Mouse (Mus musculus): ENCODE data around the gene Hyal2.
"Not testable (repeated sequence)": the region's sequence is repeated elsewhere in the genome, so short reads cannot be mapped to it uniquely, and the experiment has no call there.

Gene Hyal2

DNA sequence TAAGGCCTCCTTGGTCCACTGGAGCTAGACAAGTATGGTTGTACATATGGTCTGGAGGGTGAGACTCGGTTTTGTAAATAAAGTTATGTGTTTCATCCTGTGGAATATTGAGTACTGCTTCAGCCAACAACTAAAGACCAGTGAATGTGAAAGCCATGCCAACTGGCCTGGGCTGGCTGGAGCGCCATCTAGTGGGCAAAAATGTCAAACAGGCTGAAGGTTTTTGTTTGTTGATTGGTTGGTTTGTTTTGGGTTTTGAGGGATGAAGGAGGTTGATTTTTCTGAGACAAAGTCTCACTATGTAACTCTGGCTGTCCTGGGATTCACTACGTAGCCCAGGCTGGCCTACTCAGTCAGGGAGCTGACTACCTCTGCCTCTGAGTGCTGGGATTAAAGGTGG is 22.1 kb upstream of the Hyal2 start:
- DNase-seq (ENCODE audit: low spot score), result no peak

DNA sequence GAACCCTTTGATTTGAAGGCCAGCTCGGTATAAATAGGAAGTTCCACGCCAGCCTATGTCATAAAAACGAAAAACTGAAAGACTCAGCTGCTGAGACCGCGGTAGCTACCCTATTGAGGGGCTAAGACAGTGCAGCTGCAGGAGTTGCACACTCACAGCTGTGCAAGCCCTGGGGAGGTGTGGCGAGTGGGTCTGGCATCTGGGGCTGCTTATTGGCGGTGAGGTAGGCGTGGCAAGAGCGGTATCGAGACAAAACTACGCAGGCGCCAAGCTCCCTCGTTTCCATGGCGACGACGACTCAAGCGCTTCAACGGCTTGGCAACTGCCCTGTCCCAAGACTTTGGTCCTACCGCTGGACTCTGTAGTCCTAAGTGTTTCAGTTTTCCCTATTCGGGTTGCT is 20.7 kb upstream of the Hyal2 start, which contains the start of gene Zmynd10:
Gene Zmynd10, plus strand, starts transcription at position 273 of the 400 bp plus-strand sequence.
- DNase-seq (ENCODE audit: low spot score), result no peak

DNA sequence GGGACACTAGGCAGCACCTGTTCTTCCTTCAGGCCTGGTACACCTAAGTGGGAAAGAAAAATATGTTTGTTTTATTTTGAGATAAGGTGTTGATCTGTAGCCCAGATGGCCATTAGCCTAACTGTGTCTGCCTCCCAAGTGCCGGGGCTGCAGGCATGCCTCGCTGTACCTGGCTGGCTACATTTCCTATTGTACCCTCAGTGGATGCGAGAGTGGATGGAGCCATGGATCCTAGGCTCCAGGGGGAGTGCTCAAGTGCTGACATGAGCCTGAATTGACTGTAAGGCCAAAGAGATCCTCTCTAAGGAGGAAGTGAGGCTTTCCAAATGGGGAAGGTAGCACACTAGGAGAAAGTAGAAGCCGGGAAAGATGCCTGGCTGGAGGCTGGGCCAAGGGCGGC is 19.8 kb upstream of the Hyal2 start:
- no peak for DNase-seq (ENCODE audit: low spot score)

DNA sequence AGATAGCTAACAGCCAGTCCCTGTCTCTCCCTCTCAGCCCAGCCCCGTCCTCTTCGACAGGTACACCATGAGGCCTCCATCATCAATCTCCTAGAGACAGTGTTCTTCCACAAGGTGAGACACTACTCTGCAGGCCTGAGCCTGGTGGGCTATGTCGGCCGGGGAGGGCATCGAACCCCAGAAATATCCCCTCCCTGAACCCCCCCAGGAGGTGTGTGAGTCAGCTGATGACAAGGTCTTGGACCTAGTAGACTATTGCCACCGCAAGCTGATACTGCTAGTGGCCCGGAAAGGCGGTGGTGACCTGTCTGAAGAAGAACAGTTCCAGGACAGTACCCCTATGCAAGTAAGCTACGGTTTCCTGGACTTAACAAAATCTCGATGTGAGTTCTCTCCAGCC is 18.9 kb upstream of the Hyal2 start:
- DNase-seq (ENCODE audit: low spot score), result no peak

DNA sequence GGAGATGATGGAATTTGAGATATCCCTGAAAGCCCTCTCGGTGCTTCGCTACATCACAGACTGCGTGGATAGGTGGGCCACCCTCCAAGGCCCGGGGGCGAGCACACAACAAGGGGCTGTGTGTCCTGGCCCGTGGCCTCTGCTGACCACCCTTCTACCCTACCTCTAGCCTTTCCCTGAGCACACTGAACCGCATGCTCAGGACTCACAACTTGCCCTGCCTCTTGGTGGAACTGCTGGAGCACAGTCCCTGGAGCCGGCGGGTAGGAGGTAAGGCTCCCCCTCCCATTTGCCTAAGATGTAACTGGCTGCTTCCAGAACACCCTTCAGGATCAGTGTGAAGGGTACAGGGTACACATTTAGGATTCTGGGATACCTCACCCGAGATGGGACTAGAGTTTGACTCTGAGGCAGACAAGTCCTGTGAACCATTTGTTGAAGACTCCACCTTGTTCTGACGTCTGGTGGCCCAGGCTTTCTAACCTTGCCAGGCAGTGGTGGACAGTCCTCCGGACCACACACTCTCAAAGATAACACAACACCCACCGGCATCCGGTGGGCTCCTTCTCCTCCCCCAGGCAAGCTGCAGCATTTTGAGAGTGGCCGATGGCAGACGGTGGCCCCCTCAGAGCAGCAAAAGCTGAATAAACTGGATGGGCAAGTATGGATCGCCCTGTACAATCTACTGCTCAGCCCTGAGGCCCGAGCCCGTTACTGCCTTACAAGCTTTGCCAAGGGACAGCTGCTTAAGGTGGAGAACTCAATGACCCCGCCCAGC is 18.3 kb upstream of the Hyal2 start:
- DNase-seq (ENCODE audit: low spot score), result no peak

DNA sequence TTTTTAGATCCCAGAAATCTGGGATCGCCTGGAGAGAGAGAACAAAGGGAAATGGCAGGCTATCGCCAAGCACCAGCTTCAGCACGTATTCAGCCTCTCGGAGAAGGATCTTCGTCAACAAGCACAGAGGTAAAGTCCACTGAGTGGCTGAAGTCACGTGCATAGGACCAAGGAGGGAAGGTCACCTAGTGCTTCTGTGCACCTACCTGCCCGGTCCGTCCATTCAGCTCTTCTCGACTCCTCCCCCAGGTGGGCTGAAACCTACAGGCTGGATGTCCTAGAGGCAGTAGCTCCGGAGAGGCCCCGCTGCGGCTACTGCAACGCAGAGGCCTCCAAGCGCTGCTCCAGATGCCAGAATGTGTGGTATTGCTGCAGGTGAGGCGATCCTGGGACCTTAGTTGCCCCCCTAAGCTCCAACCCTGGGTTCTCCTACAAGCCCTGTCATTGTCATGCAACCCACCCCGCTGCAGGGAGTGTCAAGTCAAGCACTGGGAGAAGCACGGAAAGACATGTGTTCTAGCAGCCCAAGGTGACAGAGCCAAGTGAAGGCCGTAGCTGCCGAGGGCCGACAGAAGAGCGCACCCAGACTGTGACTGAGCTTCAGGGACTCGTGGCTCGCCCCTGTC is 17.1 kb upstream of the Hyal2 start:
- no peak for DNase-seq (ENCODE audit: low spot score)

DNA sequence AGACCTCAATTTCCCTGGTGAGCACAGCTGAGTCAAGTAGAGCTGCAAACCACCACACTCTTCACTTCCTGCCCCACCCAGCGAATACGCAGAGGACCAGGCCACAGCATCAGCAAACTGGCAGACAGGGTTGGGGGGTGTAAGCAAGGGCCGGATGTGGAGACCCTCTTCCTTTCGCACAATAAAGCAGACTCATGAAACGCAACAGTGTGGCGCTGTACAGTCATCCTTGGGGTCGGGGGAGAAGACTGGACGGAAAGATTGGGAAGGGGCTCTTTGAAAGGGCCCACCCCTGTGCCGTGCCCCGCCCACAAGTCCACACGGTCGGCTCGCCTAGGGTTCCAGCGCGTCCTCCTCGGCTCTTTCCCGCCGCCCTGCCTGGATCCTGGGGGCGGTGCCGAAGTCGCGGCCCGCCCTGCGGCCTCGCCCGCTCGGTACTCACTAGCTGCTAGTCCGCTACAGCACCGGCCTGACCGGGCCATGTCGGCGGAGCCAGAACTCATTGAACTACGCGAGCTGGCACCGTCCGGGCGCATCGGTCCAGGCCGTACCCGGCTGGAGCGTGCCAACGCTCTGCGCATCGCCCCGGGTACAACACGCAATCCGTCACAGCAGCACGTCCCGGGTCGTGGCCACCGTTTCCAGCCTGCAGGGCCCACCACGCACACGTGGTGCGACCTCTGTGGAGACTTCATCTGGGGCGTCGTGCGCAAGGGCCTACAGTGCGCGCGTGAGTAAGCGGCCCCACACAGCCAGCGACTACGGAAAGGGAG is 16.4 kb upstream of the Hyal2 start, which contains the start of gene Rassf1:
Gene Rassf1, plus strand, starts transcription at position 439 of the 773 bp plus-strand sequence.
- no peak for DNase-seq (ENCODE audit: low spot score)

DNA sequence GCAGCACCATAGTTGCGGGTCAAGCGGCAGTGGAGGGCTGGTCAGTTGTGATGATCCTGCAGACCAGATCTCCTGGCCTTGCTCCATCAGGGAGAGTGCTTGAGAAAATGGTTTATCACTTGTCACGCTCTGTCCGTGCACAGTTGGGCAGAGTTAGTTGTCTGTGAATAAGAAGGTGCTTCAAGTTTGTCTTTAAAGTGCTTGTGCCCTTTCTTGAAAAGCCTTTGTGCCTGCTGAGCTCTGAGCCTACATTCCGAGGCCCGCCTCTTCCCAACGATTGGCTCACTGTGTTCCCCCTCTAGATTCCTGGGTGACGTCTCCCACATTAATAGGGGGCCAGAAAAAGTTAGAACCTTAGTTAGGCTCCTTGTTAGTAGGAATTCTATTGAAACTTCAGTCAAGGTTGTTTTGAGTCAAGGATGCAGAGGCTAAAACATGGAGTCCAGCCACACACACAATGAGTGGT is 15.8 kb upstream of the Hyal2 start:
- DNase-seq (ENCODE audit: low spot score), result no peak

DNA sequence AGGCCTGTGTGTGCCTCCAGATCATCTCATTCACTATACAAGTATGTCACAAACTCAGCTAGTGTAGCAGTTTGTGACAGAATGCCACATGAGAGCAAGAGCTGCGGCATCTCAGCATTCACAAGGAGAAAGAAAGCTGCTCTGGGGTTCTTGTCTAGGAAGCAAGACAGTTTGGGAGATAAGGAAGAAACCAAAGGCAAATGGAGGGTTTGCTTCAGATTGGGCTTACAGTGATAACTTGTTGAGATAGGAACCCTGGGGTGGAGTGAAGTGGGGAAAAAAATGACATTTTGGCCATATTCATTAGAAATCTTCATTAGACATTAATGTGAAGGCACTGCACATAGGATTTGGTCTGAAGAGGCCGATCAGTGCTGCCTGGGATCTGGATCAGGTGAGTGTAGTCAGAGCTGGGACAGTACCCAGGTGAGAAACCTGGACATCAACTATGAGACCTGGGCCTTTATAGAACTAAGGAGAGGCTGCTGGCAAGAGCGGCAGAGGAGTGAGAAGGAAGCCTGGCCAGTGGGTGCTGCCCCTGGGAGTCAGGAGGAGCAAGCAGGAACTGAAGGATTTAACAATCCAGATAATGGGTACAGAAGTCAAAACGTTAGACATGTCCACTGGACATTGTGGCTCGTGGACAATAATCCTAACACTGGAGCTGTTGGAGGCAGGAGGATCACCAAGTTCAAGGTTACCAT is 14.9 kb upstream of the Hyal2 start:
- DNase-seq (ENCODE audit: low spot score), result no peak

DNA sequence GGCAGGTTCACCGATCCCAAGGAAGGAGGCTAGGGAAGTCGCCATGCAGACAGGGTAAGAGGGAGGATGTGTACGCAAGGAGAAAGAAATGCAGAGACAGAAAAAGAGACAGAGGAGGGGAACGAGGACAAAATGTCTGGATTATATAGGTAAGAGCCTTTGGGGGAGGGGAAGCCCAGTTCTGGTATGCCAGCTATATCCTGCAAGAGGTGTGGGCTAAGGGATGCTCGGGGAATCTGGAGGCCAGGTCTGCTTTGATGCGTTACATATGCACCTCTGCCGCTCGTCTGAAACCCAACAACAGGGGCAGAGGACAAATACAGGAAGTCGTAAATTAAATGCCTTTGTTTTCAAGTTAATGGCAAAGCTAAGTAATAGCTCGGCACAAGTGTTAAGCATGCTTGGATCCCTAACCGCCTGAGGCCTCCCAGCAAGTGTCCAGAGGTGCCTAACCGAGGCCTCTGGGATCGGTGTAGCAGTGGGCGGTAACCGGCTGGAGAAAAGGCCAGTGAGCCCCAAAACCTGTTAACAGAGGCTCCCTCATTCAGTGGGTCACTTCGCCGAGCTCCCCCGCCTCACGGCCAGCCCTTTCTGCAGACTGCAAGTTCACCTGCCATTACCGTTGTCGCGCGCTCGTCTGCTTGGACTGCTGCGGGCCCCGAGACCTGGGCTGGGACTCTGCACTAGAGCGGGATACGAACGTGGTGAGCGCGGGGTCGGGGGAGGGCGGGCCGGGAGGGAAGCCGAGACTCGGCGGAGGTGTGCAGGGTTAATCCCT is 14.0 kb upstream of the Hyal2 start:
- DNase-seq (ENCODE audit: low spot score), result no peak

DNA sequence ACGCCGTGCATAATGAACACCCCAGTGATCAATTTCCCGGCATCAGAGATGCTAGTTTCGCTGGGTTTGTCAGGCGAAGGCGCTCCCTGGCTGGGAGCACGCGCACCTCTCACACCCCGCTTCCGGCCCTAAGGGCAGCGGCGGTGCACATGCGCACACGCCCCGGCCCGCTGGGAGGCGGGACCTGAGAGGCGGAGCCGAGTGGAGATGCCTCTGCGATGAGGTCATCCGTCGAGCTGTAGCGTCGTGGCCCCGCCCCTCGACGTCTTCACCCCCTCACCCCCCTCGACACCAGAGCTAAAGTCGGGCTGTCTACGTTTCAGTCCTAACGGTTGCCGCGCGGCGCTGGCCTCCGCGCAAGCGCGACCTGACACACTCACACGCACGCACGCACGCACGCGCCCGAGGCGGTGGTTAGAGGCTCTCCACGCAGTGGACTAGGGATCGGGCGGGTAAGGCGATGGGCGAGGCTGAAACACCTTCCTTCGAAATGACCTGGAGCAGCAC is 13.4 kb upstream of the Hyal2 start:
- DNase-seq (ENCODE audit: low spot score), result peak; percentile 75

DNA sequence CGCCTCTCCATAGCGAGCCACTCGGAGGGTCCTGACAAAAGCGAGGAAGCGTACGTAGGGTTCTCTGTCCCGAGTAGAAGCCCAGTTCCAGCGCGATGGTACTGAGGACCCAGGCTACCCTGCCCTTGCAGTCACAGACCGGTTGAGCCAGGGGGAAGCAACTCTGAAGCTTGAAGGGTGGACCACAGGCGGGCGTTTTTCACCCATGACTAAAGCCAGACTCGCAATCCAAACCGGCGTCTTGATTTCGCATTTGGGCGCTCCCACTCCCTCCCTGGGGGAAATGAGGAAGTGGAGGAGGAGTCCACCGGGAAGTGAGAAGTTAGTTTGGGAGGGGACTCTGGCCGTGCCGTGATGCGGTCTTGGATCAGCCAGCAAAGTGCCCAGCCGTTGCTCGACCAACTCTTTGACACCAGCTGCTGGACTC is 12.7 kb upstream of the Hyal2 start:
- DNase-seq (ENCODE audit: low spot score), result no peak

DNA sequence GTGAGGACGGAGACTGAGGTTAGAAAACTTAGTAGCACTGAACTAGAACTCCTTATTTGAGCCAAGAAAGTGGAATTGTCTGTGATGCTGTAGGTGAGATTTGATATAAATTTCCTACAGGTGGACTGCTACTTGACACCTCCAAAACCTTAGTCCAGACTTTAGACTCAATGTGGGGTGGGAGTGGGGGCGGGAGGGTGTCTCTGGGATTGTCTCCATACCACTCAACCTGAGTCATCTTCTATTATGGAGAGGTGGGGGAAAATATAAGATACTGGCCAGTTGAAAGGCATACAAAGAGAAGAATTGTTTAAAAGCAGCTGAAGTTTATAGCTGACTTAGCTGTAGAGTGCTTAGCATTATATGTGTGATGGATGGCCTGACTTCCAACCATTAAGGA is 12.0 kb upstream of the Hyal2 start:
- DNase-seq (ENCODE audit: low spot score), result no peak

DNA sequence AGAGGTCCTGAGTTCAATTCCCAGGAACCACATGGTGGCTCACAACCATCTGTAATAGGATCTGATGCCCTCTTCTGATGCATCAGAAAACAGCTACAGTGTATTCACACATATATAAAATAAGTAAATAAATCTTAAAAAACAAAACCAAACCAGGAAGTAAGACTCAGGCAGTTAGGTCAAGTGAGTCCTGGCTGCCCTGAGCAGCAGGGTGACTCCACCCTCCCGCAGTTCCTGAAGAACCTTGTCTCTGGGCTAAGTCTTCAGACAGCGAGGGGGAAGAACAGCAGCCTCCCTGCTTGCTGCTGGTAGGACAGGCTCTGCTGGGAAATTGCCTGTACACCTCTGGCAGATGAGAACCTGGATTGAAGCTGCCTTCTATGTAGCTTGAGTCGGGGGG is 11.4 kb upstream of the Hyal2 start:
- no peak for DNase-seq (ENCODE audit: low spot score)

DNA sequence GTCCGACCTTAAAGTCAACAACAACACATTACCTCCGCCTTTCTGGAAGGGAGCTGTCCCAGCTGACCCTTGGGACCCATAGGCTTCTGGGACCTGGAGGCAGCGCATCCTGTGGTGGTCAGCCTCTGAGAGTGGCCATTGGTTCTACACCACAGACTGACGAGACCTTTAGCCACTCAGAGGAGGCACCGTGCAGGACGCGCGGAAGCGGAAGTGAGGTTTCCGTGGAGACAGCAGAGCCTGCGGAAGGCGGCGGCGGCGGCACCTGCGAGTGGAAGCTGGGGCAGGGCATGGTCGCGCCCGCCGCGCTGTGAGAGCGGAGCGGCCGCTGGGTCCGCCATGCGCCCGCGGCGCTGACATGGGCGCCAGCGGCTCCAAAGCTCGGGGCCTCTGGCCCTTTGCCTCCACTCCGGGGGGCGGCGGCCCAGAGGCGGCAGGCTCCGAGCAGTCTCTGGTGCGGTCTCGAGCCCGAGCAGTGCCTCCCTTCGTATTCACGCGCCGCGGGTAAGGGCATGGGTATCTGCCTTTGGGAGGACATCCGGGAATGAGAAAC is 4.6 kb upstream of the Hyal2 start, which contains the start of gene Tusc2:
Gene Tusc2, plus strand, starts transcription at position 227 of the 553 bp plus-strand sequence.
- DNase-seq (ENCODE audit: low spot score), result peak; percentile 75

DNA sequence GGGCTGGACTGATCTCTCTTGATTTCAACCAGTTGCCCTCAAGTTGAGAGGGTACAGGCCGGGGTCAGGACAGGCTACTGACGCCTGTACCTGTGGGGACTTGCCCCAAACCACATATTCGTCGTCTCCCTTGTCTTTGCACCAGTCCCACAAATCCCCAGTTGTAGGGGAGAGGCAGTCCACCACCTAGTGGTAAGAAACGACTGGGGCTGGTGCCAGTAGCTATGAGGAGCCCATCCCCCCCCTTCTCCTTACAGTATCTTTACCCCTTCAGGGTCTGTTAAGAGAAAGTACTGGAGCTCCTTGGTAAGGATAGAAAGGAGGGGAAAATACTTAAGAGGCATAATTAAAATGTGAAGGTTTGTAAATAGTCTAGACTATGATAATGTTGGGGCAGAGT is 2.2 kb upstream of the Hyal2 start:
- DNase-seq (ENCODE audit: low spot score), result not testable (repeated sequence)

DNA sequence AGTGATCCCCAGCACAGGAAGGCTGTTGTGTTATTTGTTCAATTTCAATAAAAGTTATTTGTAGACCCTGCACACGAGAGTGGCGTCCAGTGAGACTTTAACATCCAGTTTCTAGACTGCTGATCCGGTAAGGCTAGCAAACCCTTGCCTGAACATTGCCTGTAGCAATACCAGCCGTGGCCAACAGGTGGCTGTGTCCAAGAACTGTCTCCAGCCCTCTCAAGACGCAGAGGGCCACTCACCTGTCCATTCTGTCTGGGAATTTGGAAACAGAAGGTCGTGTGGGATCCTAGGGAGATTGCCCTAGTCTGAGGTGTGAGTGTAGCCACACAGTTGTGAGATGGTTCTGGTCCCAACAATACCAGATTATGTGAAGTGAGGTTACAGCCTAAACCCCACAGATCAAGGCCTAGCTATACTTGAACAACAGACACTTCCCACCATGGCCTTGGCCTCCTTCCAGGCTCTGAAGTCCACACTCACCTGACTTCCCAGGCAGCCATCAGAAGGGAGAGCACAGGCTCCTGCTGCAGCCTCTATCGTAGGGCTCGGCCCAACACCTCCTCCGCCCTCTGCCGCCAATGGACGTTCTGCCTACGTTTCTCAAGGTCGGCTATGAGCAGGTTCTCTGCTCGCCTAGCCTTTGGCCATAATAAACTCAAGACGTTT is 1.6 kb upstream of the Hyal2 start:
- DNase-seq (ENCODE audit: low spot score), result no peak

DNA sequence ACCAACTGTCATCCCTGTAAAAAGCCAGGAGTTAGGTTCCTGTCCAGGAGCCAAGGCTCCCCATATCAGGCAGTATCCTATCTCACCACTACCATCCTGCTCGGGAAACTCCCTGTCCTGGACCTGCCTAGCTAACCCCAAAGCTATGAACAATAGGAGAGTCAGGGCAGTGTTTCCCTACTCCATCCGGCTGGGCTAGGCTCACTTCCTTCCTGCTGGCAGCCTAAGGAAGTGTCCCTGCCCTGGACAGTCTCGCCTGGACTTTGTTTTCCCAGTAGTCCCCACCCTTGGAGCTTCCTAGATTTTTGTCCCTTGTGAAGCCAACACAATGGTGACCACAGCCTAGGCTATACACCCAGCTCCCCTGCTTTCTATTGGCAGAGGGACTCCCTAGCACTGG is 890 bp upstream of the Hyal2 start:
- DNase-seq (ENCODE audit: low spot score), result no peak

DNA sequence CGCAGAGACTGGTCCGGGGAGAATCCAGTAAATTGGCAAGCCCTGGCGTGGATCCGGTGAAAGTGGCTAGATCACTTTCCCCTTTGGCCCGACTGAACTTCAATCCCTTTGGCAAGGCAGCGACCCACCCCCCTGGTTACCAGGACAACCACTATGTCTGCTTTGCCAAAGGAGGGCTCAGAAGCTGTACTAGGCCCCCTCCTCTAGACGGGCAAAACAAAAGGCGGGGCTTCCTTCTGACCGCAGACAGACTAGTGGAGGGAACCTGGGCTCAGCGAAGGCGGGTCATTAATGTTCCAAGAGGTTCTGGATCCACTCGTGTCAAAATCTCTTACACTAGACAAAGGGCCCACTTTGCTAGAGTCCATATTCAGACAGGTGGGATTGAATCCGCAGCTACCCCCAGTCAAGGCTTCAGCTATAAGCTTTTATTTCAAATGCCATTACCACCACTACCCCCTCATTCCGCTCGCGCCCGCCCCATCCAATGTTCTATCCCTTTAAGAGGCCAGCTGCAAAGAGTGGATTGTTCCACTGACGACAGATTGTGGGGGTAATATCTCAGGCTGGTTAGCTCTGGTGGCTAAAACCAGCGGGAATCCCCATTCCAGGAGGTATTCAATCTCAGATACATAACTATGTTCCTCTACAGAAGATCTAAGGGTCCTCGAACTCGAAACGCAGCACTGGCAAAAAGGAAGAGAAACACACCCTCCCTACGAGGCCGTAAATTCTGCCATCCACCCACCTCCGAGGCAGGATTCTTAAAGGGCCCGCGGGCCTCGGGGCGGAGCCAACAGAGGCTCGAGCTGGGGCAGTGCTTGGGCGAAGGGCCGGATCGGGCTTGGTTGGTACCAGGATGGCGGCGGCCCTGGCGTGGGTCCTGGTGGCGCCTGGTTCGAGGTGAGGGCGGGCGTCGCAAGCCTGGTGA is 851 bp downstream of the Hyal2 start:
- no peak for DNase-seq (ENCODE audit: low spot score)
